9 mouse cellular contexts compared by ENCODE assay signal in genomic region chr11:78180081-78180761, GRCm38 (mm10). TPM values are rescaled to one million over a fixed set of nuclear protein-coding genes. Genes with fewer than 3 reads are reported as not detected.
DNase-seq lines count a peak whose midpoint lies in the region; ATAC-seq and TF ChIP-seq lines count a peak whose summit lies in the region.
"Had no signal": no experiment of that assay in that cellular context is flagged by ENCODE, and none has a peak within 500 bp of the region (broad histone marks: within the 10 kb centered on the region; RNA-seq: fewer than 3 reads in every experiment).

No protein-coding gene starts in this region.

- no peak overlapping the region for H3K27ac ChIP-seq in heart, embryonic 12.5 days (ENCODE audit: poor library complexity, severe bottlenecking)
- H3K27ac ChIP-seq in bone marrow, adult 2 months (ENCODE audit: control insufficient read depth, insufficient read depth, low read depth, low read length, poor library complexity) = no peak overlapping the region
- H3K27ac ChIP-seq in limb, embryonic 13.5 days = 0 out of 2 replicates have a peak overlapping the region, but pooled peaks have one; percentile 28

- no peaks in the 10 kb centered on the region for H3K9me3 ChIP-seq in heart, embryonic 12.5 days (replicated peaks)
- H3K9me3 ChIP-seq in limb, embryonic 13.5 days = no peaks in the 10 kb centered on the region

- WGBS in heart, embryonic 12.5 days = 60% methylated on average over 6 of the region's 6 CpGs
- 75% methylated on average over 6 of the region's 6 CpGs for WGBS in bone marrow, adult 2 months
- 74% methylated on average over 6 of the region's 6 CpGs for WGBS in limb, embryonic 13.5 days

- peaks cover 34% of the 10 kb centered on the region for H3K4me1 ChIP-seq in heart, embryonic 12.5 days (replicated peaks)
- H3K4me1 ChIP-seq in bone marrow, adult 2 months (ENCODE audit: control insufficient read depth, insufficient read depth, low read length) = no peaks in the 10 kb centered on the region; the same call in none of the 2 replicates
- H3K4me1 ChIP-seq in limb, embryonic 13.5 days = peaks cover 57% of the 10 kb centered on the region

- no peak overlapping the region for H3K4me3 ChIP-seq in heart, embryonic 12.5 days
- peak overlapping the region; percentile 18 for H3K4me3 ChIP-seq in bone marrow, adult 2 months (replicated peaks; ENCODE audit: control insufficient read depth, low read depth, low read length)
- peak overlapping the region; percentile 68; the same call in 1 of the 2 replicates for H3K4me3 ChIP-seq in limb, embryonic 13.5 days

- H3K9ac ChIP-seq in heart, embryonic 12.5 days = peak overlapping the region; percentile 83; the same call in 1 of the 2 replicates
- H3K9ac ChIP-seq in limb, embryonic 13.5 days = peak overlapping the region; percentile 43; the same call in 1 of the 2 replicates

- peaks cover 30% of the 10 kb centered on the region for H3K36me3 ChIP-seq in heart, embryonic 12.5 days
- H3K36me3 ChIP-seq in limb, embryonic 13.5 days = peaks cover 34% of the 10 kb centered on the region

- ATAC-seq in heart, embryonic 12.5 days (ENCODE audit: insufficient number of reproducible peaks, low FRiP score) = no peak
- ATAC-seq in limb, embryonic 13.5 days (ENCODE audit: low FRiP score, low read depth) = no peak
- no peak for ATAC-seq in cerebellum, adult (ENCODE audit: insufficient number of reproducible peaks, low FRiP score, low TSS enrichment)
- ATAC-seq: midbrain, embryonic 16.5 days had no signal

- no peaks in the 10 kb centered on the region for H3K27me3 ChIP-seq in heart, embryonic 12.5 days (replicated peaks)
- H3K27me3 ChIP-seq in limb, embryonic 13.5 days = no peaks in the 10 kb centered on the region

- peak overlapping the region; percentile 88 for H3K4me2 ChIP-seq in heart, embryonic 12.5 days
- H3K4me2 ChIP-seq in limb, embryonic 13.5 days (replicated peaks) = peak overlapping the region; percentile 91

- no peak for TF ChIP-seq POLR2A in bone marrow, adult 2 months (IDR thresholded peaks at IDR 0.05; ENCODE audit: borderline replicate concordance, control insufficient read depth, low read depth, low read length)

- intact Hi-C loops in heart, postnatal 14 days (cut with DNase I) = no loop called here

- no peak for TF ChIP-seq CTCF in bone marrow, adult 2 months (IDR thresholded peaks at IDR 0.05; ENCODE audit: control insufficient read depth, insufficient read depth, low read length)

- no peak for DNase-seq in heart, postnatal 14 days
- DNase-seq in A20 (ENCODE audit: low read depth, low spot score) = peak; percentile 52
- DNase-seq in layer of hippocampus, postnatal 36 days = no peak
- DNase-seq in gastrocnemius, adult 8-10 months (ENCODE audit: low spot score in 2 of 2) = no peak

RNA-seq across cellular contexts. Expression of gene Rpl23a, which starts 3.2 kb away (rescaled TPM):
- 847 and 859 TPM in 2 replicates for polyA plus RNA-seq in heart, embryonic 12.5 days (2016; fragmentation: Nextera tagmentation; extraction: Ambion mirVana)
- total RNA-seq in heart, postnatal 14 days (2021) = 100 to 1,000 TPM; 776 to 812 TPM
- 181 and 299 TPM in 2 replicates for polyA plus RNA-seq in bone marrow, adult 2 months (2011; ENCODE audit: insufficient read depth, insufficient read length, low replicate concordance, missing spikeins)
- polyA plus RNA-seq in limb, embryonic 13.5 days (2015; fragmentation: Nextera tagmentation; extraction: Ambion mirVana) = 1,373 and 1,384 TPM in 2 replicates
- total RNA-seq in layer of hippocampus, postnatal 36 days (2021) = 100 to 1,000 TPM; 714 to 715 TPM
- total RNA-seq in gastrocnemius, adult 8-10 months (2022) = 100 to 1,000 TPM; 671 to 835 (median 744) TPM

RNA-seq across cellular contexts. Expression of gene Tlcd1, which starts 3.7 kb away (rescaled TPM):
- polyA plus RNA-seq in heart, embryonic 12.5 days (2016; fragmentation: Nextera tagmentation; extraction: Ambion mirVana) = 11.7 and 14.2 TPM in 2 replicates
- total RNA-seq in heart, postnatal 14 days (2021) = 1 to 10 TPM; 6.5 to 7.6 TPM
- 48.0 and 66.6 TPM in 2 replicates for polyA plus RNA-seq in bone marrow, adult 2 months (2011; ENCODE audit: insufficient read depth, insufficient read length, low replicate concordance, missing spikeins)
- 13.5 and 14.1 TPM in 2 replicates for polyA plus RNA-seq in limb, embryonic 13.5 days (2015; fragmentation: Nextera tagmentation; extraction: Ambion mirVana)
- total RNA-seq in layer of hippocampus, postnatal 36 days (2021) = 10 to 100 TPM; 22.3 to 24.0 TPM
- total RNA-seq in gastrocnemius, adult 8-10 months (2022) = 1 to 10 TPM in 1 of 4 experiments, under 1 TPM in 3; 0.56 to 1.7 (median 0.64) TPM

RNA-seq across cellular contexts. Expression of gene Nek8, which starts 3.7 kb away (rescaled TPM):
- polyA plus RNA-seq in heart, embryonic 12.5 days (2016; fragmentation: Nextera tagmentation; extraction: Ambion mirVana) = 12.1 and 16.5 TPM in 2 replicates
- 1 to 10 TPM; 4.8 to 6.2 TPM for total RNA-seq in heart, postnatal 14 days (2021)
- 10.4 and 17.8 TPM in 2 replicates for polyA plus RNA-seq in bone marrow, adult 2 months (2011; ENCODE audit: insufficient read depth, insufficient read length, low replicate concordance, missing spikeins)
- polyA plus RNA-seq in limb, embryonic 13.5 days (2015; fragmentation: Nextera tagmentation; extraction: Ambion mirVana) = 20.1 and 20.7 TPM in 2 replicates
- 1 to 10 TPM; 2.4 to 2.5 TPM for total RNA-seq in layer of hippocampus, postnatal 36 days (2021)
- under 1 TPM; 0.19 to 0.73 (median 0.50) TPM for total RNA-seq in gastrocnemius, adult 8-10 months (2022)

RNA-seq across cellular contexts. Expression of gene Rab34, which starts 8.0 kb away (rescaled TPM):
- 53.3 and 54.6 TPM in 2 replicates for polyA plus RNA-seq in heart, embryonic 12.5 days (2016; fragmentation: Nextera tagmentation; extraction: Ambion mirVana)
- 10 to 100 TPM; 14.2 to 17.8 TPM for total RNA-seq in heart, postnatal 14 days (2021)
- polyA plus RNA-seq in bone marrow, adult 2 months (2011; ENCODE audit: insufficient read depth, insufficient read length, low replicate concordance, missing spikeins) = 5.2 and 8.6 TPM in 2 replicates
- 171 and 185 TPM in 2 replicates for polyA plus RNA-seq in limb, embryonic 13.5 days (2015; fragmentation: Nextera tagmentation; extraction: Ambion mirVana)
- total RNA-seq in layer of hippocampus, postnatal 36 days (2021) = 10 to 100 TPM; 26.8 to 28.5 TPM
- 1 to 10 TPM; 1.6 to 5.5 (median 3.4) TPM for total RNA-seq in gastrocnemius, adult 8-10 months (2022)

RNA-seq across cellular contexts. Expression of gene Proca1, which starts 13.0 kb away (rescaled TPM):
- 3.1 and 3.2 TPM in 2 replicates for polyA plus RNA-seq in heart, embryonic 12.5 days (2016; fragmentation: Nextera tagmentation; extraction: Ambion mirVana)
- 1 to 10 TPM in 1 of 2 experiments, under 1 TPM in 1; 0.76 to 2.6 TPM for total RNA-seq in heart, postnatal 14 days (2021)
- polyA plus RNA-seq in bone marrow, adult 2 months (2011; ENCODE audit: insufficient read depth, insufficient read length, low replicate concordance, missing spikeins) = 2.6 and 3.3 TPM in 2 replicates
- 2.7 and 3.0 TPM in 2 replicates for polyA plus RNA-seq in limb, embryonic 13.5 days (2015; fragmentation: Nextera tagmentation; extraction: Ambion mirVana)
- total RNA-seq in layer of hippocampus, postnatal 36 days (2021) = 1 to 10 TPM; 3.6 to 5.7 TPM
- under 1 TPM; 0.34 to 0.88 (median 0.52) TPM for total RNA-seq in gastrocnemius, adult 8-10 months (2022)
